Mouse (Mus musculus) C2C12 (cell line): Measurements from ENCODE around the gene Gabra4.

Source experiments
- CEBPB ChIP-seq: IDR thresholded peaks from one replicate; pipeline ENCODE4 v1.6.1; 2011; ENCODE audit warnings: low read depth, mild to moderate bottlenecking, control low read depth, moderate library complexity
- CTCF ChIP-seq: IDR thresholded peaks from one replicate; pipeline ENCODE4 v1.5.1; 2011; ENCODE audit not compliant: control insufficient read depth, insufficient read depth, insufficient read length
- FOSL1 ChIP-seq: IDR thresholded peaks from one replicate; pipeline ENCODE4 v1.8.0; 2011; ENCODE audit warnings: mild to moderate bottlenecking, low read length; ENCODE audit not compliant: poor library complexity, insufficient read depth, severe bottlenecking
- MAX ChIP-seq: IDR thresholded peaks from one replicate; pipeline ENCODE4 v1.6.1; 2011; ENCODE audit warnings: mild to moderate bottlenecking, control low read depth
- MYOD1 ChIP-seq: IDR thresholded peaks from one replicate; pipeline ENCODE4 v1.6.1; 2011; ENCODE audit warnings: low read depth; ENCODE audit not compliant: control insufficient read depth, insufficient read length
- MYOG ChIP-seq: IDR thresholded peaks from one replicate; pipeline ENCODE4 v1.6.1; 2011; ENCODE audit not compliant: control insufficient read depth, insufficient read length; ENCODE audit errors: extremely low read depth
- USF1 ChIP-seq: IDR thresholded peaks from one replicate; pipeline ENCODE4 v1.6.1; 2011; ENCODE audit warnings: low read depth, mild to moderate bottlenecking, control low read depth, moderate library complexity

GRCm38 (mm10) chr5:71595321-71595720 is 62.8 kb downstream of the Gabra4 start:
- TF ChIP-seq CTCF: no peak
- no peak for TF ChIP-seq FOSL1
- no peak for TF ChIP-seq MYOG
- TF ChIP-seq CEBPB: no peak
- no peak for TF ChIP-seq MAX
- no peak for TF ChIP-seq MYOD1
- no peak for TF ChIP-seq USF1
